Mouse (Mus musculus) midbrain, embryonic 15.5 days (tissue): Measurements from ENCODE around the gene Tcaf3. TPM values are rescaled to one million over a fixed set of nuclear protein-coding genes. Genes with fewer than 3 reads are reported as not detected.

Source experiments
- ATAC-seq: fragments of 200-750 bp; cut with Nextera tagmentation; replicated peaks from 2 replicates; pipeline ENCODE4 v1.8.0; 2017; ENCODE audit warnings: moderate TSS enrichment
- H3K27ac ChIP-seq: fragments of 300-500 bp; sonication (generic); 2 replicates; pipeline ENCODE4 v1.5.1; 2015; ENCODE audit warnings: mild to moderate bottlenecking, inconsistent platforms
- H3K27me3 ChIP-seq: fragments of 300-500 bp; sonication (generic); replicated peaks from 2 replicates; pipeline ENCODE4 v1.6.1; 2015; ENCODE audit warnings: inconsistent platforms
- H3K36me3 ChIP-seq: fragments of 300-500 bp; sonication (generic); replicated peaks from 2 replicates; pipeline ENCODE4 v1.6.1; 2015; ENCODE audit warnings: inconsistent platforms
- H3K4me1 ChIP-seq: fragments of 300-500 bp; sonication (generic); 2 replicates; pipeline ENCODE4 v1.6.1; 2015; ENCODE audit warnings: inconsistent platforms
- H3K4me2 ChIP-seq: fragments of 300-500 bp; sonication (generic); 2 replicates; pipeline ENCODE4 v1.6.1; 2015; ENCODE audit warnings: inconsistent platforms, mild to moderate bottlenecking, moderate library complexity
- H3K4me3 ChIP-seq: fragments of 300-500 bp; sonication (generic); 2 replicates; pipeline ENCODE4 v1.5.1; 2015; ENCODE audit warnings: mild to moderate bottlenecking, inconsistent platforms
- H3K9ac ChIP-seq: fragments of 300-500 bp; sonication (generic); 2 replicates; pipeline ENCODE4 v1.6.1; 2015; ENCODE audit warnings: mild to moderate bottlenecking, inconsistent platforms
- H3K9me3 ChIP-seq: fragments of 300-500 bp; sonication (generic); 2 replicates; pipeline ENCODE4 v1.6.1; 2016; ENCODE audit warnings: inconsistent platforms
- whole genome bisulfite sequencing: fragments of 180-500 bp; shearing (Covaris S2); methylation state at CpG from one replicate; pipeline ENCODE4 v1.1.7; 2015; ENCODE audit warnings: mixed read lengths; 5-methylcytosine and 5-hydroxymethylcytosine counted together
- polyA plus RNA-seq: library from polyadenylated mRNA; unstranded; fragments of >200 nt; fragmentation: Nextera tagmentation; extraction: Ambion mirVana; gene quantifications from 2 replicates; pipeline ENCODE4 v1.2.1, GENCODE M21; 2015

Tcaf3 gene
- polyA plus RNA-seq, result 0.05 TPM in 1 of 2 replicates, not detected in the other

GRCm38 (mm10) chr6:42597592-42597991 is at the start of gene Tcaf3:
Gene Tcaf3, minus strand, starts transcription at chr6:42597692.
- H3K4me3 ChIP-seq, result no peak within 1 kb of the TSS
- no peaks in the 10 kb centered on the region for H3K36me3 ChIP-seq
- H3K9me3 ChIP-seq, result no peaks in the 10 kb centered on the region
- H3K27me3 ChIP-seq, result no peaks in the 10 kb centered on the region
- H3K27ac ChIP-seq, result no peak within 1 kb of the TSS
- ATAC-seq, result no peak
- no peaks in the 10 kb centered on the region for H3K4me1 ChIP-seq
- H3K4me2 ChIP-seq, result no peak within 1 kb of the TSS
- H3K9ac ChIP-seq, result no peak within 1 kb of the TSS
- 65% methylated on average over 4 of the region's 4 CpGs for WGBS

DNA sequence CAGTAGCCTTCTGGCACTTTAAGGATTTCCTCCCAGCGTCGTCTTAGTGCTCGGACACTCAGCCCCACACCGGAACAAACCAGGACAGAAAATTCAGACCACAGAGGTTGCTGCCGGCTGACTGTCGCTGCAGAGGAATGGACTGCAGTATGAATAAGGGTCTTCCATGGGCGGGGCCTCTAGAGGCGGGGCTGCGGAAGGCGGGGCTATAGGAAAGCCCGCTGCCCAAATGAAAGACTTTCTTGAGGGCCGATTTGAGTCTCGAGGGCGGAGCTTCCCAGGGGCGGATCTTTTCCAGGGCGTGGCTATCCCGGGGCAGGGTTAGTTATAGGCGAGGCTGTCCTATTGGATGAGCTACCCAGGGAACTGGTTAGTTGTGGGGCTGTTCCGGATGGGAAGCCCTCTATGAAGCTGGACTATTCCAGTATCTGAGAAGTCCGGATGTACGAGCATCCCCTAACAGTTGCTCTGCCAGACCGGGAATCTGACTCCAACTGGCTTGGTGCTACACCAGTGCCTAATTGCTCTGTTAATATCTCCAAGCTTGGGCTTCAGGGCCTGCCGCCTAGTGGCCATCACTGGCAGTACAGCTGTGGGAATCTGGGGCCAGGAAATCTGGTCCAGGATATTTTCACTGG is 47.5 kb upstream of the Tcaf3 start, which contains the start of gene Tcaf2:
Gene Tcaf2 (minus strand): TSS at position 343 of the 638 bp plus-strand sequence.
- Histone ChIP-seq H3K27ac (no peak within 1 kb of the TSS), H3K27me3 (no peaks in the 10 kb centered on the region), H3K4me2 (peak within 1 kb of the TSS; percentile 75), H3K4me3 (peak within 1 kb of the TSS; percentile 39), H3K9me3 (no peaks in the 10 kb centered on the region), H3K36me3 (no peaks in the 10 kb centered on the region), H3K9ac (0 out of 2 replicates have a peak within 1 kb of the TSS, but pooled peaks have one; percentile 15), H3K4me1 (peaks cover 3% of the 10 kb centered on the region; the same call in 1 of the 2 replicates)
- under 1% methylated on average over 23 of the region's 23 CpGs for WGBS
- ATAC-seq, result peak; percentile 97

GRCm38 (mm10) chr6:42634393-42634792 is 36.9 kb upstream of the Tcaf3 start:
- Histone ChIP-seq H3K36me3 (no peaks in the 10 kb centered on the region), H3K4me2 (no peak overlapping the region), H3K27ac (no peak overlapping the region), H3K4me1 (no peaks in the 10 kb centered on the region), H3K9me3 (no peaks in the 10 kb centered on the region), H3K9ac (no peak overlapping the region), H3K27me3 (no peaks in the 10 kb centered on the region), H3K4me3 (no peak overlapping the region)
- WGBS, result 73% methylated on average over 5 of the region's 5 CpGs
- ATAC-seq, result no peak

GRCm38 (mm10) chr6:42631395-42631794 is 33.9 kb upstream of the Tcaf3 start:
- Histone ChIP-seq H3K36me3 (no peaks in the 10 kb centered on the region), H3K27me3 (no peaks in the 10 kb centered on the region), H3K4me1 (no peaks in the 10 kb centered on the region), H3K4me2 (no peak overlapping the region), H3K9ac (no peak overlapping the region), H3K27ac (no peak overlapping the region), H3K4me3 (no peak overlapping the region), H3K9me3 (no peaks in the 10 kb centered on the region)
- ATAC-seq, result no peak
- 76% methylated on average over 4 of the region's 4 CpGs for WGBS

GRCm38 (mm10) chr6:42616904-42617303 is 19.4 kb upstream of the Tcaf3 start:
- no peak for ATAC-seq
- no peak overlapping the region for H3K4me2 ChIP-seq

DNA sequence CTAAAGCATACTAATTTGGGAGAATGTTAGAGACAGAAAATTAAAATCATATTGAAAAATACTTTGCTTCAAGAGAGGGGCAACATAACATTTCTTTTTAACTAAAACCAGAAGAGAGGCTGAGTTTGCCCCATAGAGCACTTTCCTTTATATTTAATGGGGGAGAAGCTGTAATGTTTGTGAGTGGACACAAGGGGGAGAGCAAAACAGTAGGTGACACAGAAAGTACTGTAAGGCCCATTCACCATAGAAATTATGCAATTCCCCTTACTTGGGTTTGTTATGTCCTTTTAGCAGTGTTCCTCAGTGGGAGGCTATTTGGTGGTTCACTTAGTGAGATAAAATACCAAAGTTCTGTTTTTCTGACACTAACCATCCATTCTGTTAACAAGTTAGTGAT is 14.7 kb upstream of the Tcaf3 start:
- no peaks in the 10 kb centered on the region for H3K9me3 ChIP-seq
- H3K27me3 ChIP-seq, result no peaks in the 10 kb centered on the region
- no peak overlapping the region for H3K9ac ChIP-seq
- no peaks in the 10 kb centered on the region for H3K4me1 ChIP-seq
- no peaks in the 10 kb centered on the region for H3K36me3 ChIP-seq
- H3K4me2 ChIP-seq, result no peak overlapping the region
- H3K27ac ChIP-seq, result no peak overlapping the region
- no peak overlapping the region for H3K4me3 ChIP-seq
- ATAC-seq, result no peak

More at GRCm38 (mm10) chr6:42616904-42617303, 19.4 kb upstream of the Tcaf3 start:
- Histone ChIP-seq H3K36me3 (no peaks in the 10 kb centered on the region), H3K27me3 (no peaks in the 10 kb centered on the region), H3K4me1 (no peaks in the 10 kb centered on the region), H3K4me3 (no peak overlapping the region), H3K9ac (no peak overlapping the region), H3K27ac (no peak overlapping the region), H3K9me3 (no peaks in the 10 kb centered on the region)
- WGBS, result 83% methylated on average over 2 of the region's 2 CpGs

DNA sequence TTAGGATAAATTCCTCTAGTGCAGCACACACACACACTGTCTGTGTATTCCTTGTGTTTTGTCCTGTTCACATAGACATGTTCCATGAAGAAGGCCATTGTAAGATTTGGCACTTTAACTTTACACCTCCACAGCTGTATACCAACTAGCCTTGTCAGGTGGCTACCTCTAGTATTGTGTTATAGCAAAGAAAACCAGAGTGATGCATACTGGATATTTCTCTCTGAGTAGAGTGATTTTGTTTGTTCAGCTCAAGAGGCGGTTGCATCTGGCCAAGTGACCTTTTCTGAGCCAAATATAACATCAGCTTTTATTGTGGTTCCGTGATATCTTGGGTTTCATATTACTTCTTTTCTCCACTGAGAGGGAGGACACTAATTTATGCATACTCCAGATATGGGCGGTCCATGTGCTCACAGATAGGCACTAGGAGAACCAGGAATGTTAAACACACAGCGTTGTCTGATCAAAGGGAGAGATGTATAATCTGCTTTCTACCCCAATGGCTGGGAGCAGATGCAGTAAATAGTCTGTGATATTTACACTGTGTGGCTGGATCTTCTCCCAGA is 13.5 kb upstream of the Tcaf3 start:
- no peaks in the 10 kb centered on the region for H3K9me3 ChIP-seq
- WGBS, result 70% methylated on average over 4 of the region's 4 CpGs

DNA sequence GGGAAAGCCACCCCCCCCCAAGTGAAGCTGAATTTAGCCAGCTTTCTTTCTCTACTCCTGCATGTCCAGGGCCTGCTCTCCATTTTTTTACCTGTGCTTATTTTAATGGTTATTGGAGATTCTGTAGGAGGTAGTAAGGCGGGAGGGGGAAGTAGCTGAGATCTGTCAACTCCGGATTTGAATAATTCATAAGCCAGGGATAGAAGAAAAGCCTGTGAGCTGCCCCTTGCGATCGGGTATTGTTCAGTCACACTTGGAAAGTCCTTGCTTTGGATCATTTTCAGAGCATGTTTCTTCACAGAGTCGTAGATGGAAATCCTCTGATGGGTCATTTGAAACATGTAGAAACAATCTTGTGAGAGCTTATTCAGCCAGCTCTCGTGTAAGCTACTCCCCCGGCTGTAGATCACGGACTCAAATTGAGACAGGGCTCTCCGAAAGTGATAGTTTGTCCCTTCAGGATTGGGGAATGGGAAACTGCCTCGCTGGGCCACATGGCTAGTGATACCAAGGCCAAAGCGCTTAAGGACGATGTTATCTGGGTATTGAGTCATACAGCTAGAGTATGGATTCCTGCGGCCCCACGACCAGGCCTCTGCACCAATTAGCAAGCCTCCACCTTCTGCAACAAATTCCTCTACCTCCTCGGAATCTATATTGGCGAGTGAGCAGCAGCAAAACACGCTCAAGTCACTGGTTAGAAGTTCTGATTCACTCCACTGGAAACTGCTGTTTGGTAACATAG is 4.2 kb downstream of the Tcaf3 start:
- 47% methylated on average over 17 of the region's 17 CpGs for whole genome bisulfite sequencing
- no peak overlapping the region for H3K9ac ChIP-seq
- no peaks in the 10 kb centered on the region for H3K9me3 ChIP-seq
- H3K4me1 ChIP-seq, result no peaks in the 10 kb centered on the region
- H3K27me3 ChIP-seq, result no peaks in the 10 kb centered on the region
- no peaks in the 10 kb centered on the region for H3K36me3 ChIP-seq
- H3K4me3 ChIP-seq, result no peak overlapping the region
- no peak for ATAC-seq
- no peak overlapping the region for H3K27ac ChIP-seq
- H3K4me2 ChIP-seq, result no peak overlapping the region

More for the DNA sequence above, 13.5 kb upstream of the Tcaf3 start:
- no peak overlapping the region for H3K4me2 ChIP-seq
- no peaks in the 10 kb centered on the region for H3K4me1 ChIP-seq
- H3K36me3 ChIP-seq, result no peaks in the 10 kb centered on the region
- no peak overlapping the region for H3K4me3 ChIP-seq
- no peak overlapping the region for H3K27ac ChIP-seq
- no peak overlapping the region for H3K9ac ChIP-seq
- ATAC-seq, result no peak
- H3K27me3 ChIP-seq, result no peaks in the 10 kb centered on the region

DNA sequence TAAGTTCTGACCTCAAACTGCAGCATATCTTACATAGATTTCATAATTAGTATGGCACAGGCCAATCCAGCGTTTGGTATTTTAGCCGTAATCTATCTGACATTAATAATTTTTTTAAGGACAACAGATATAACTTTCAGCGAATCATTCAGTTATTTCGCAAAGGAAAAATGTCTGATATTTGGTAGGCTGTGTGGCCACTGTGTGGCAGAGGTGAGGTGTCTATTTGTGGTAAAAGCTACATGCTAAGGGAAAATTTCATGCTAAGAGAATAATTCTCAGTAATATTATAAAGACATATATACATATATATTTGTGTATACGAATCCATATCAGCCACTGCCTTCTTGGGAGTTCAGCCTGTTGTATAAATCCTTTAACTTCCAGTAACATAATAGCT is 10.9 kb downstream of the Tcaf3 start:
- no peak overlapping the region for H3K4me2 ChIP-seq
- no peak for ATAC-seq

DNA sequence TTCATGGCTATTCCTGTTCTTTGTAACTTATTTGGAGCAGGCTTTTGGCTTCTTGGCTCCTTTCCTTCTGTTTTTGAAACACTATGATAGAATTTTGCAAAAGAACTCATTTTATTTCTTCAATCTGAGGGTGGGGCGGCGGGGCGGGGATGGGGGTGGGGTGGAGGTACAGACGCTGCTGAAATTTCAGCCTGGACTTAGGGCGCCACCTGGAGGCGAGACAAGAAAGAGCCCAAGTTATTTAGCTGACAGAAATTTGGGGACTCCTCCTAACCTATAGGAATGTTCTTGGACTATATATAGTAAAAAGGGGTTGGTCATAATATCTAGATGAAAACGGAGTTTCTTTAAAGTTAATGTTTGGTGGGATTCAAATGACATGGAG is 14.0 kb downstream of the Tcaf3 start:
- Histone ChIP-seq H3K4me1 (no peaks in the 10 kb centered on the region), H3K9ac (no peak overlapping the region), H3K36me3 (no peaks in the 10 kb centered on the region), H3K27ac (no peak overlapping the region), H3K9me3 (no peaks in the 10 kb centered on the region), H3K4me3 (no peak overlapping the region), H3K27me3 (no peaks in the 10 kb centered on the region), H3K4me2 (no peak overlapping the region)
- 0% methylated on average over 7 of the region's 7 CpGs for WGBS
- ATAC-seq, result no peak

More for the DNA sequence above, 10.9 kb downstream of the Tcaf3 start:
- no peak overlapping the region for H3K27ac ChIP-seq
- H3K4me3 ChIP-seq, result no peak overlapping the region
- H3K9me3 ChIP-seq, result no peaks in the 10 kb centered on the region
- no peaks in the 10 kb centered on the region for H3K4me1 ChIP-seq
- WGBS, result 86% methylated on average over 5 of the region's 5 CpGs
- no peak overlapping the region for H3K9ac ChIP-seq
- H3K27me3 ChIP-seq, result no peaks in the 10 kb centered on the region
- H3K36me3 ChIP-seq, result no peaks in the 10 kb centered on the region

GRCm38 (mm10) chr6:42582741-42583487 is 14.6 kb downstream of the Tcaf3 start:
- 68% methylated on average over 9 of the region's 9 CpGs for WGBS
- Histone ChIP-seq H3K36me3 (no peaks in the 10 kb centered on the region), H3K27me3 (no peaks in the 10 kb centered on the region), H3K9me3 (no peaks in the 10 kb centered on the region), H3K9ac (no peak overlapping the region), H3K4me1 (no peaks in the 10 kb centered on the region), H3K27ac (no peak overlapping the region), H3K4me2 (no peak overlapping the region), H3K4me3 (no peak overlapping the region)
- ATAC-seq, result no peak

DNA sequence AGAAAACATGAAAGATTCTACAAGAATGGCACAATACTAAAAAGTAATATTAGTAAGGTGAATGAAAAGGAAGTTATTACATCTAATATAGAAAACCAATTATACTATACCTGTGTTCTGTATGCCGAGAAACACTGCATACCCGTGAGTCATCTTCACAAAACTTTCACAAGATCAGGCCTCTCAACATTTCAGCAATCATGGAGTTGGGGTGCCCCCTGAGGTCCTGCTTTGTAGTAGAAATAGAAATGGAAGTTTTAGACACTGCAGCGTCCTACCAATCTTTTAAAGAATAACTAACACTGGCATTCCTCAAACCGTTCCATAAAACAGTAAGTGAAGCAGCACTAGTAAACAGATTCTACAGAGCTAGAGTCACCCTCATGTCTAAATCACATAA is 18.8 kb downstream of the Tcaf3 start:
- H3K27ac ChIP-seq, result no peak overlapping the region
- no peak overlapping the region for H3K4me3 ChIP-seq
- no peak overlapping the region for H3K4me2 ChIP-seq
- H3K4me1 ChIP-seq, result no peaks in the 10 kb centered on the region
- no peak for ATAC-seq
- no peaks in the 10 kb centered on the region for H3K9me3 ChIP-seq
- WGBS, result 80% methylated on average over 4 of the region's 4 CpGs
- H3K9ac ChIP-seq, result no peak overlapping the region
- no peaks in the 10 kb centered on the region for H3K36me3 ChIP-seq
- no peaks in the 10 kb centered on the region for H3K27me3 ChIP-seq
